8 mouse cellular contexts compared by ENCODE assay signal in the genomic region with DNA sequence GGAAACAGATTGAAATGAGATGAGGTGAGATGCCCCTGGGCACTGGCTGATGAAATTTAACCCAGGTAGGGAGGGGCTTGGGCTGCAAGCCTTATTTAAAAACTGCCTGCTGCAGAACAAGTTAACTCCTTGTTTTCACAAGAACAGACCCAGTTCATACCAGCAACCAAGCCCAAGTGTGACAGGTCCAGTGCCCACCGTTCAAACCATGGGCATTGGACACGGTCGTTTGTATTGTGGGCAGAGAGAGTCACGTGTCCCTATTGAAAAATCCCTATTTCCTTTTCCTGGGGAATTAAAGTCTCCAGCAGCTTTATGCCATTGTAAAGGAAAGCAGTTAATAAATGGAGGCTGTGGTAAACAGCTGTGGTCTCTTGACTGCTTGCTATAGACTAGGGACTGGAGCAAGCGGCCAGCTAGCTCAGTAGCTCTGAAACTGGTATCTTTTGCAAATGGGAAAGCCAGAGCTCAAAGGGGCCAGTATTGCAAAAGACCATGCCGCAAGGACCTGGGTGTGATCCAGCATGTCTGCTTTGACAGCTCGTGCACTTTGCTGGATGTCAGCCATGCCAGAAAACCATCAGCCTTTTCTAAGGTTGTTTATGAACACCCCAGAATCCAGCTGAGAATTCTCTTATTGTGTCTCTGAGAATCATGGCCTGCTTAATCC.
DNase-seq lines count a peak whose midpoint lies in the region; ATAC-seq and TF ChIP-seq lines count a peak whose summit lies in the region.

No protein-coding gene starts in this region.

- H3K27ac ChIP-seq in heart, embryonic 10.5 days = peak overlapping the region; percentile 18; the same call in 1 of the 2 replicates
- peak overlapping the region; percentile 40 for H3K27ac ChIP-seq in heart, embryonic 15.5 days

- WGBS in heart, embryonic 10.5 days = 73% methylated on average over 7 of the region's 7 CpGs
- 46% methylated on average over 7 of the region's 7 CpGs for WGBS in heart, embryonic 15.5 days
- 22% methylated on average over 7 of the region's 7 CpGs for WGBS in lung, adult 2 months

- no peak overlapping the region for H3K9ac ChIP-seq in heart, embryonic 15.5 days

- ATAC-seq in heart, embryonic 15.5 days (replicated peaks; ENCODE audit: insufficient number of reproducible peaks, insufficient read depth, low FRiP score, low read depth) = no peak
- ATAC-seq in erythroid progenitor cell, adult 5-6 weeks (replicated peaks; ENCODE audit: low FRiP score, poor library complexity, severe bottlenecking) = no peak

- H3K9me3 ChIP-seq in heart, embryonic 10.5 days = no peaks in the 10 kb centered on the region
- H3K9me3 ChIP-seq in heart, embryonic 15.5 days (replicated peaks) = no peaks in the 10 kb centered on the region

- no peak overlapping the region for H3K4me3 ChIP-seq in heart, embryonic 10.5 days
- no peak overlapping the region for H3K4me3 ChIP-seq in heart, embryonic 15.5 days
- no peak overlapping the region for H3K4me3 ChIP-seq in lung, adult 2 months (replicated peaks; ENCODE audit: extremely low read depth, low read depth, low read length)

- TF ChIP-seq CTCF in lung, adult 2 months (IDR thresholded peaks at IDR 0.05; ENCODE audit: insufficient read depth, low read length) = no peak

- peaks cover 7% of the 10 kb centered on the region; the same call in 1 of the 2 replicates for H3K36me3 ChIP-seq in heart, embryonic 10.5 days
- H3K36me3 ChIP-seq in heart, embryonic 15.5 days = no peaks in the 10 kb centered on the region

- no peak for TF ChIP-seq POLR2A in lung, adult 2 months (IDR thresholded peaks at IDR 0.05; ENCODE audit: borderline replicate concordance, extremely low read depth, low read depth, low read length)

- H3K4me1 ChIP-seq in heart, embryonic 10.5 days = peaks cover 64% of the 10 kb centered on the region
- H3K4me1 ChIP-seq in heart, embryonic 15.5 days (replicated peaks) = peaks cover 50% of the 10 kb centered on the region
- H3K4me1 ChIP-seq in lung, adult 2 months (ENCODE audit: control insufficient read depth, insufficient read depth, low read length) = peaks cover 6% of the 10 kb centered on the region; the same call in 1 of the 2 replicates

- DNase-seq in heart, embryonic 10.5 days (ENCODE audit: low spot score) = no peak
- DNase-seq in heart, adult 11 months = no peak
- DNase-seq in adrenal gland, postnatal 14 days = peak; percentile 76
- DNase-seq in lung, adult 2 months = peak; percentile 65
- no peak for DNase-seq in gastrocnemius, postnatal 10 days
- no peak for DNase-seq in spleen, postnatal 10 days (ENCODE audit: low spot score in 2 of 2)

- no peaks in the 10 kb centered on the region for H3K27me3 ChIP-seq in heart, embryonic 10.5 days (ENCODE audit: insufficient read depth, poor library complexity, severe bottlenecking)
- no peaks in the 10 kb centered on the region for H3K27me3 ChIP-seq in heart, embryonic 15.5 days

- no peak overlapping the region for H3K4me2 ChIP-seq in heart, embryonic 15.5 days

Comparison
In these comparisons a context has a peak if more than half of its experiments do, and no peak if none do; other contexts are left out.
1. DNase-seq: peak in adrenal gland, postnatal 14 days (single experiment) and lung, adult 2 months (single experiment); none in heart, embryonic 10.5 days (single experiment), heart, adult 11 months (single experiment), gastrocnemius, postnatal 10 days (single experiment) and spleen, postnatal 10 days (0 of 2).